Mouse (Mus musculus): ENCODE measurements around the gene Lyve1. TPM values are rescaled to one million over a fixed set of nuclear protein-coding genes. Genes with fewer than 3 reads are reported as not detected.
"Not testable (repeated sequence)": the region's sequence is repeated elsewhere in the genome, so short reads cannot be mapped to it uniquely, and the experiment has no call there.

Gene Lyve1
- 1 to 10 TPM in 1 of 2 experiments, under 1 TPM in 1; 0.66 to 2.5 TPM for total RNA-seq (2021)
- long read RNA-seq, experiment 1: 0 reads
- long read RNA-seq, experiment 2, partial matches to known transcripts: 0 of 2 reads
- long read RNA-seq, experiment 2, other reads (novel, unspliced or antisense): 0 of 2 reads

GRCm38 (mm10) chr7:110862751-110863289, at the start of gene Lyve1:
Gene Lyve1 (minus strand): TSS chr7:110863239.
- no peak for TF ChIP-seq CTCF (conservative IDR thresholded peaks at IDR 0.05)
- H3K4me3 ChIP-seq: no peak within 1 kb of the TSS
- H3K27ac ChIP-seq: no peak within 1 kb of the TSS
- no peak for DNase-seq (ENCODE audit: low spot score in 2 of 2)

DNA sequence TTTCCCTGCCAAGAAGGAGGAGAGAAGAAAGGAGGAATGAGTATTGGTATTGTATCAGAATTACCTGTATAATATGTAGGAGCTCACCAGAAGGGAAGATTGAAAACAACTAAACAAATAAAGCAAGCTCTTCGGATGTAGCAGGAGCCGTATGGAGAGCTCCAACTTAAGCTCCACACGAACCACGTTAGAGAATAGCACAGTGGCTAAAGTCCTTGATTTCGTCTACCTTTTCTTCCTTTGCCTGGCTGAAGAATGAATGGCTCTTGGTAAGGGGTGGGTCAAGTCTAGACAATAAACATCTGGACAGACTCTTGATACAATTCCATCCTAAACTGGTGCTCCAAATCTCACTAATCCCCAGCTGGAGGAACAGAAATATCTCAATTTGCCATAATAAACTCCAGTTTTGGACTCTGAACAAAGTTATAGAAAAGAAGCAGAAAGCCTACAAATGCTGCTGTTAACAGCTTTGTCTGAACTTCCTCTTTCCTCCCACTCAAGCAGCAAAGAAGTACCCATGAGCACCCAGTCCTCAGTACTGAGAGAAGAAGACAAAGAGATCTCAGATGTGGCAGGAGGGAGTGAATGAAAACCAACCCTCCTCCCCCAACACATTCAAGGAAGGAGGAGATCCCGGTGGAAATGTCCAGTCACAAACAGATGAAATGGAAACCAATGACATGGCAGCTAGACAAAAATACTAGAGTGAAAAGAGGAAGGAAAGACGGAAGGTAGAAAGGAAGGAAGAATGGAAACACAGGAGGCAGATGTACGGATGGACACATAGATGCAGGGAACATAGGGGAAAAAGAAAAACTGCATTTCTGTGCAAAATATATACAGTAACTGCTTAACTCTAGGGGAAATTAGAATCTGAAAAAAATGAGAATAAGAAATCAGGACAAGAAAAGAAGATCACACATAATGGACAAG, 45.4 kb upstream of the Lyve1 start:
- TF ChIP-seq CTCF (conservative IDR thresholded peaks at IDR 0.05): no peak
- no peak overlapping the region for H3K27ac ChIP-seq
- H3K4me3 ChIP-seq: no peak overlapping the region
- DNase-seq (ENCODE audit: low spot score in 2 of 2): no peak

DNA sequence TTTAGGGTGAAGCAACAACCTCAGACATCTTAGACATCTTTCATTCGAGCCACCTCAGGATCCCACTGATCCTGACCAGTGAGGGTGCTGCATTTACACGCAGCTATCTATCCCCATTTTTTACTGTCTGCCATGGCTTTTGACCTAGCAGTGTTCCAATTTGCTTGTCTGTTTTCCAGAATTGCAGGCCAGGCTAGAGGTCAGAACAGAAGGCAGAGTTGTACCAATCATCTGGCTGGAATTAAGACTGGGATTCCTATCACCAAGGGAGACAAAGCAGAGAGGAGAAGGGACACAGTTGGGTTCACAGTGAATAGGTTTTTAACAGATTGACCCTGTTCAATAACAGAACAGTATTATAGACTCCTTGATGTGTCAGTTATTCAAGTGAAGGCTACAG, 43.5 kb upstream of the Lyve1 start:
- Histone ChIP-seq H3K27ac (no peak overlapping the region), H3K4me3 (no peak overlapping the region)
- no peak for DNase-seq (ENCODE audit: low spot score in 2 of 2)
- no peak for TF ChIP-seq CTCF (conservative IDR thresholded peaks at IDR 0.05)

DNA sequence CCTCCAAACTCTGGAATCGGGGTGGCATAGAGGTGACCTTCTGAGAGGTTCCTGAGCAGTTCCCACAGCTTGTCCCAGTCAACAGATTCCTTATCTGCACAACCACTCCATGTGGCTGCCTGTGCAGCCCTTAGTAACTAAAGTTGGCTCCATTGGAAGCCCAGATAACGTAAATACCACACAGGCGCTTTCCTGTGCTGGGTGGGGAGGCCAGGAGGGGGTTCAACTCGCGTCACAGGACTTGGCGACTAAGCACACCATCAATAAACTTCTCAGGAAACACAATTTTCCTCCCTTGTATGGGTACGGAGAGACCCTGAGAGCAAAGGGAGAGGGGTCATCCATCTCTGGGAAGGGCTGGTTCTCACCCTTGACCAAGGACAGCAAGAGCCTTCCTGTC, 40.2 kb upstream of the Lyve1 start:
- H3K27ac ChIP-seq: no peak overlapping the region
- no peak overlapping the region for H3K4me3 ChIP-seq
- DNase-seq (ENCODE audit: low spot score in 2 of 2): no peak
- TF ChIP-seq CTCF (conservative IDR thresholded peaks at IDR 0.05): no peak

GRCm38 (mm10) chr7:110897202-110897601, 34.2 kb upstream of the Lyve1 start:
- Histone ChIP-seq H3K4me3 (no peak overlapping the region), H3K27ac (no peak overlapping the region)
- TF ChIP-seq CTCF (conservative IDR thresholded peaks at IDR 0.05): no peak
- no peak for DNase-seq (ENCODE audit: low spot score in 2 of 2)

GRCm38 (mm10) chr7:110896453-110896852, 33.4 kb upstream of the Lyve1 start:
- TF ChIP-seq CTCF (conservative IDR thresholded peaks at IDR 0.05): no peak
- Histone ChIP-seq H3K4me3 (no peak overlapping the region), H3K27ac (no peak overlapping the region)
- no peak for DNase-seq (ENCODE audit: low spot score in 2 of 2)

GRCm38 (mm10) chr7:110895772-110896171, 32.7 kb upstream of the Lyve1 start:
- not testable (repeated sequence) for DNase-seq (ENCODE audit: low spot score in 2 of 2); H3K27ac ChIP-seq; H3K4me3 ChIP-seq

DNA sequence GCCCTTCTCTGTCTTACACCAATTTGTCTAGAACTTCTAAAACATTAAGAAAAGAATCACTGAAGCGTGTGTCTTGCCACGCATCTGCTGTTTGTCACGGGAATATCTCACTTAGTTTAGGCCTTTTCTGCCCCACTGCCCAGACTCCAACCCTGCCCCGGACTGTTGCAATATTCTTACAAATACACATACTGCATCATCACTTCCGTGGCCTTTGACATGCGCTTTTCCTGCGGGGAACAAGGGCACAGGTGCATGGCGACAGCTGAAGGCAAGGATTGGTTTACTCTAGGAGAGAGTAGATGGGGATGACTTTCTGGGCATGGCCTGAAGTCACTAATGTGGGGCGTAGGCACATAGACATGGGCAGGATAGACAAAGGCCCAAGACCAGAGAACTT, 31.6 kb upstream of the Lyve1 start:
- DNase-seq (ENCODE audit: low spot score in 2 of 2): no peak

GRCm38 (mm10) chr7:110893943-110894610, 31.0 kb upstream of the Lyve1 start:
- no peak for TF ChIP-seq CTCF (conservative IDR thresholded peaks at IDR 0.05)
- no peak overlapping the region for H3K4me3 ChIP-seq

More for the DNA sequence above, 31.6 kb upstream of the Lyve1 start:
- TF ChIP-seq CTCF (conservative IDR thresholded peaks at IDR 0.05): no peak
- Histone ChIP-seq H3K4me3 (no peak overlapping the region), H3K27ac (no peak overlapping the region)

GRCm38 (mm10) chr7:110891501-110891986, 28.5 kb upstream of the Lyve1 start:
- DNase-seq (ENCODE audit: low spot score in 2 of 2): peak; percentile 3 to 12
- TF ChIP-seq CTCF (conservative IDR thresholded peaks at IDR 0.05): no peak
- Histone ChIP-seq H3K27ac (peak overlapping the region; percentile 64), H3K4me3 (no peak overlapping the region)

More at GRCm38 (mm10) chr7:110893943-110894610, 31.0 kb upstream of the Lyve1 start:
- H3K27ac ChIP-seq: no peak overlapping the region
- DNase-seq (ENCODE audit: low spot score in 2 of 2): no peak

GRCm38 (mm10) chr7:110881746-110882333, 18.8 kb upstream of the Lyve1 start:
- Histone ChIP-seq H3K27ac (no peak overlapping the region), H3K4me3 (no peak overlapping the region)
- no peak for DNase-seq (ENCODE audit: low spot score in 2 of 2)
- TF ChIP-seq CTCF (conservative IDR thresholded peaks at IDR 0.05): no peak

- TF ChIP-seq CTCF (conservative IDR thresholded peaks at IDR 0.05): no peak
- Histone ChIP-seq H3K27ac (no peak overlapping the region), H3K4me3 (no peak overlapping the region)
- DNase-seq (ENCODE audit: low spot score in 2 of 2): no peak
These were observed 15.0 kb upstream of the Lyve1 start for GRCm38 (mm10) chr7:110878028-110878427.

Measured in layer of hippocampus, adult 2 months (tissue).